Mouse (Mus musculus) testis, adult 2 months (tissue): ENCODE measurements around the gene Vmn1r21.

ENCODE experiments used
- CTCF ChIP-seq: fragments of 200-500 bp; IDR thresholded peaks from 2 replicates; pipeline ENCODE4 v1.5.1; 2012; ENCODE audit warnings: low read depth, mild to moderate bottlenecking, inconsistent platforms, low read length, moderate library complexity; ENCODE audit not compliant: control insufficient read depth, insufficient read depth, insufficient replicate concordance
- POLR2A ChIP-seq: fragments of 200-500 bp; IDR thresholded peaks from 2 replicates; pipeline ENCODE4 v1.6.1; 2012; ENCODE audit warnings: low read depth, mild to moderate bottlenecking, inconsistent platforms, low read length, moderate library complexity; ENCODE audit not compliant: control insufficient read depth

- TF ChIP-seq CTCF, result no peak; the same call in 1 of the 2 replicates
- TF ChIP-seq POLR2A, result no peak
Observed at GRCm38 (mm10) chr6:57859043-57860042, 9.2 kb upstream of the Vmn1r21 start.
